Mouse (Mus musculus) frontal cortex, adult 2 months (tissue): ENCODE data around the gene Dnajc6. TPM values are rescaled to one million over a fixed set of nuclear protein-coding genes. Genes with fewer than 3 reads are reported as not detected.

Experiments used
- DNase-seq, 2 experiments: peaks; one replicate each; pipeline ENCODE4 v3.0.0; 2022; ENCODE audit warnings: low spot score in 1 of 2; ENCODE audit errors: extremely low spot score in 1 of 2
- polyA plus RNA-seq: library from polyadenylated mRNA; depleted of rRNA; stranded (reverse); fragments of >200 nt; gene quantifications from 2 replicates; pipeline ENCODE4 v1.2.3, GENCODE M21; 2012; rRNA removed

Dnajc6 gene
- polyA plus RNA-seq, 1 experiment = 149 TPM

DNA sequence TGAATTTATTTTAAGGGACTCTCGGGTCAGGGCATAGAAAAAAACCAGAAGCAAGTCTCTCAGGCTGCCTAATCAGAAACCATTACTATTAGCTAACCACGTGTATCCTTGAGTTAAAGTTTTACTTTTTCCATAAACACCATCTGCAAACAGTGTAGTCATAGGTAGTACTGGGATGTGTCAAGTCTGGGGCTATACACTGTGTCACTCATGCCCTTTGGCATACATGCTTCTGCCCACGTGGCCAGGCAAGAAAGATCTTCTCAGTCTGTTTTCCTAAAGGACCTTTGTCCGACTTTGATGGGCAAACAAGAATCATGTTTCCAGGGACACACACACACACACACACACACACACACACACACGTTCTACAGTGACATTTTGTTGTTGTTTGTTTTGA, 178.3 kb downstream of the Dnajc6 start:
- DNase-seq = no peak

DNA sequence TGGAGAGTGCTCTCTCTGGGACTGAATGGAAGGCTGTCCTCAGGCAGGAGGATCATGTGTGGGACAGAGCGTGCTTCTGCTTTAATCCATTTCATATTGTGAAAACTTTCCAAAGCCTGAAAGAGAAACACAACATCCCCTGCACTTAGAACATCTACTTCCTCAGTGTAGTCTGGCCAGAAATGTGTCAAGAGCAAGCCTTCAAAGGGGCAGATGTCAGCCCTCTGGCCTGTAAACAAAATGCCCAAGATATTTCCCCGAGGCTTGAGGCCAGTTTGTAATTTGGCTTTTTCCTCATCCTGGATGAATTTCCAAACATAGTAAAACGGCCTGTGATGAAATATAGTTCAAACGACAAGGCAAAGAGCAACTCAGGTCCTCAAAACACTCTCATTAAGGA, 179.3 kb downstream of the Dnajc6 start:
- DNase-seq = no peak

DNA sequence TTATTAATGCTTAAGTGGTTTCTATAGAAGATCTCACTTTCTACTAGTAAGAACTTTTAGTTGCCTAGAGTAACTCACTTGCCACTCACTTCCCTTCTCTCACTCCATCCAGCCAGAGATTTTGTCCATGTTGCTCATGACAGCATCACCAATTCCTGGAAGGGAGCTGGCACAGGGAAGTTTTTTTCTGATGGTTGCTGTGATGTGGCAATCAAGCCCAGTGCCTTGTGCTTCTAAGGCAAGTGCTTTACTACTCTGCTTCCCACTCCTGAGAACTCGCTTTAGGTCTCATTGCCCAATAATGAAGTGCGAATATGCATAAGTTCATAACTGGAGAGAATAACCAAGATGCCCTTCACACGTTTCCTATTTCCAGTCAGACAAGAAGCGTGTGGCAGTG, 186.2 kb downstream of the Dnajc6 start:
- no peak for DNase-seq

DNA sequence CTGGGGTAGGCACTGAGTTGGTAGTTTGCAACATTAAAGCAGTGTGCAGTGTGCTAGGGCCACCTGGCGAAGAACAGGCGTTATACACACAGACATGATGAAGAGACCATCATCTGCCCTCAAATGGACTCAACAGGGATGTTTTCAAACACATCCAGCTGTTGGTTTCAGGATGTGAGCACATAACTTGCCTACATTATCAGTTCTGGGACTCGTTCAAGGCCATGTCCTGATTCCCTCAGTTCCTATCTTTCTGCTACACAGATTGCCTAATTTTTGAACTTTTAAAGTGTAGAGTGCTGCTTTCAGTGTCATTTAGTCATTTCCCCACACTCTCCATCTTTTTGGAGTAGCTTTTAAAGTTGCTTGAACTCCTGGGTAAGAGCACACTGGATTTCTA, 186.6 kb downstream of the Dnajc6 start:
- DNase-seq = no peak

DNA sequence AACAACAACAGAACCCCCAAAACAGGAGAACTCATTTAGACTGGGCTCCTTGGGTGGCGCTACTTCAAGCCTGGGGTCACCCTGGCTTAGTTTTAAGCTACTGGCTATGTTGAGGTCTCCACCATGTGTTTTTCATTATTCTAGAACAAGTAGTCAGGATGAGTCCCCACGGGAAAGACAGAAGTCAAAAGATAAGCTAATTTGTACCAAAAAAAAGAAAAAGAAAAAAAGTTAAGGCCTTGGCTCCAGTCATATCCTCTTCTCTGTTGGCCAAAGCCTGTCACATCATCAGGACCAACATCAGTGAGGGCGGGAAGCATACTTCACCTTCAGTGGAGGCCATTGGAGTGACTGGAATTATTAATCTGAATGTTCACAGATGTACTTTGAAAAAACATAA, 188.4 kb downstream of the Dnajc6 start:
- no peak for DNase-seq

DNA sequence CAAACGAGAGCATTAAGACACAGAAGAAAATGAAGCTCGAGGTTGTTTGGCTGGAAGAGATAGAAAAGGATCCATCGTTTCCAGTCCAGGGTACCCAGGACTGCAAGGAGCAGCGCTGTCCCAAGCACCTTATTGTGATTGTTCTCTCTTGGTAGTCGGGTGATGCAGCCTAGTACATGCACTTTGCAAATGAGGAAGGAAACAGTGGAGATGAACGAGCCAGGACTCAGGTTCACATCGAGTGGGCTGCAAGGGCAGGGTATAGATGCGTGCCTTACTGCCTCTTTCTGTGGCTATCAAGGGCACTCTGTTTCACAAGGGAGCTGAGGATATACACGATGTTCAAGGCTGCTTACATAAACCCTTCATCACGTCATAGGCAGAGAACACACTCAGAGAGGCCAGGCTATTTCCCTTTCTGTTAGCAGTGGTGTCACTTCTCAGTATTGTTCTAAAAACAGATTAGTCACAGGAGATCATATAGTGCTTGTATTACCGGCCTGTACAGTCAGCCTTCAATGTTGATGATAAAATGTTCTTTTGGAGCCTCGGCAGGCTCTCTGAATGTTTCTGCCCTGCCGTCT, 189.9 kb downstream of the Dnajc6 start:
- DNase-seq = no peak

DNA sequence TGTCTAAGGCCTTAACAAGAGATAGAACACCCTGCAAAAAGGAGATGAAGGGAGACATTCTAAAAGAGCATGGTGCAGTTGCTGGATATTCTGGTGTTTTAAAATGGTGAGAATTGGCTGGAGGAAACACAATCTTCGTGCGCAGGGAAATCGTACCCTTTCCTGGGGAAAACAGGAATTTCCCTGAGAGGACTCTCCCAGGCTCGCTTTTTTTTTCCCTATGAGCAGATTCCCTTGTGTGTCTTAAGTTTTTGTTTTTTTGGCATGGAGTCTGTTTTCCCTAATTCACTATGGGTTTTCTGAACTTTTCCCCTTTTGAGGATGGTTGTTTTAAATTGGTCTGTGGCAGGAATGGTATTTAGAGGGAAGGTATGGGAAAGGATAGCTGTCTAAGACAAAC, 192.8 kb downstream of the Dnajc6 start:
- DNase-seq = no peak

DNA sequence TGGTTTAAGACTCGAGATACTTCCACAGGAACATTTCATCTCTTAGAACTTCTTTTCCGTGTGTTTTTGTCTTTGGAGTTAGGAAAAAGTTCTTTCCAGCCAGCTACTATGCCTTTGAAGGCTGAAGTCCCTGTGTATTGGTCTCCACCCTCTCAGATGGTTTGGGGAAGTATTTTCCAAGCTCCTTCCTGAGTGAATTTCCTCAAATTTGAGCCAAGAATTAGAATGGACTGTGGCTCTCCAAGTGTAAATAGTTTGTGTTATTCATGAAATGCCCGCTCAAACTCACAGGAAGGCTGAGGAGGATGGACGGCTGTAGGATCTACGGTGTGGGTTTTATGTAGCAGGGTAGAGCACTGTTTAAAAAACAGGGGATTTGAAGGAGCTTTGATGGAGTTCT, 193.2 kb downstream of the Dnajc6 start:
- DNase-seq = no peak

Other genes with a start within 250 kb of the Dnajc6 start
- gene Jak1, start 231.4 kb upstream of the Dnajc6 start, polyA plus RNA-seq = 62.9 and 70.1 TPM in 2 replicates
- 25.6 and 25.7 TPM in 2 replicates for gene Ak4, start 77.4 kb upstream of the Dnajc6 start, polyA plus RNA-seq
- gene Leprot, start 151.1 kb downstream of the Dnajc6 start, polyA plus RNA-seq = 38.8 and 39.0 TPM in 2 replicates
- gene Lepr, start 220.8 kb downstream of the Dnajc6 start, polyA plus RNA-seq = 1.5 and 2.2 TPM in 2 replicates